Mouse (Mus musculus): Measurements from ENCODE around the gene Rab2b.
"Not testable (repeated sequence)": the region's sequence is repeated elsewhere in the genome, so short reads cannot be mapped to it uniquely, and the experiment has no call there.

Gene Rab2b

DNA sequence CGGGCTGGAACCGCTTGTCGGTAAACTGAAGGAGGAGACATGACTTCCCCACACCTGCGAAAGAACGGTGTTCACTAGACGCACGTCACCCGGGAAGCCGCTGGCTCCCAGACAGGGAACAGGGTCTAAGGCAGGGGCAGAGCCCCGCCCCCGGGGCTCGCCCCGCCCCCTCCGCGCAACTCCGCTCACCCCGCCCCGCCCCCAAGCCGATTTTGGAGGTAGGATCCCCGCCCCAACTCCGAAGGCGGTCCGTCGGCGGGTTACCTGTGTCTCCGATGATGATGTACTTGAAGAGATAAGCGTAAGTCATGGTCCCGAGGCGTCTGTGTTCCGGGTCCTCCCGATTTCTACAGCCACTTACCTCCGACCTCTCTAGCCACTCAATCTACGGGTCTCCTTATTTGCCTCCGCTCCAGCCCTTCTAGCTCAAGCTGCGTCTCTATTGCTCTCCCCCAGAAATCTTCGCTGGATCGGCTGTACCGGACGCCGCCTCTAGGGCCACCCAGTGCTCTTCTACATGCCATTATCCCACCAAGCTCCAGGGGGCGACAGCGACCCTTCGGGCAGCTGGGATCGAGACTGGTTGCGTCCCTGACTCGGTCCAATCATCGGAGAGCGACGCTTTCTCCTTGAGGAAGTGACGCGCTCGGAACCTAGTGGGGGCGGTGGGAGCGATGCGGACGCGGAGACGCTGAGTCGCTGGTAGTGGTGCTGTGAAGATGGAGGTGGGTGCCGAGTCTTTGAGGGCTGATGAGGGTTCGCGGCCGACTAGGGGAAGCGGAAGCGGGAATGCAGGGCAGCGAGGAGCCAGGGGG lies at the start of gene Rab2b, which contains the start of gene Tox4:
TSS of gene Rab2b (minus strand) at position 614 of the 815 bp plus-strand sequence.
TSS of gene Tox4 (plus strand) at position 215 of the 815 bp plus-strand sequence.
- peak; percentile 99 for DNase-seq (ENCODE audit: low read depth, low spot score)

DNA sequence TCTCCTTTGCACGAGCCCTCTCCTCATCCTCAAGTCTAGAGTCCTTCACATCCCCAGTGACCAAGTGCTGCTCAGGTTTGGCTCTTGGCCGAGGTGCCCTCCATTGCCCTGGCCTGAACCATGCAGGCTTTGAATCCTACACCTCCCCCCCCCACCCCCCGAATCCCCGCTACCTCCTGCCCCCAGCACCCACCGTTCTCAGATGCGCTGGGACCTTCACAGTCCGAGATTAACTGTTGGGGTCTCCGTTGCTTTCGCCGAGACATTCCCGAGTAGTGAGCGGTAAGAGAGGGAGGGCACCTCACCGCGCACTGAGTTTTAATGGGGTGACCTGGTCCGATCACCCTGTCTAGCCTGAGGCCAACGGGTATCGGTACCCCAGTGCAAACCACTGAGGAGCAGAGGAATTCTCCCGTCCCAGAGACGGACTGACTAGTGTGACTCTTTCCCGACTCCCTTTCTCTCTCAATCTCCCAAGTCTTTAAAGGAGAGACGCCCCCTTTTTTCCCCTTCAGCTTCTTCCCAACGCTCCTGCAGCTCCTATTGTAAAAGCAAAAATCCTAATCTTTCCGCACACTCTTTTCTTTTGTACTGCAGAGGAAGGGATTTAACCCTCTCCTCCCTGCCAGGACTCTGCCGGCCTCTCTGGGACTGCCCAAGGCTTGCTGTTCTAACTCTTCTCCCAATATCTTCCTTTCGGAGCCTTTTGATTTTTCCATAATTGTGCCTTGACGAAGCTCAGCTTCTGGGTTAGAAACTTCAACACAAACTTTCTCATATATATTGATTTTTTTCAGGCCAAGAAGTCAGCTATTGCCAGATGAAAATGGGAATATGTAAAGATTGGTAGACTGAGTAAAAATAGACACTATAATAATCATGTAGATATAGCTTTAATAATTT lies 48.8 kb upstream of the Rab2b start, which contains the start of gene Sall2:
TSS of gene Sall2 (minus strand) at position 853 of the 903 bp plus-strand sequence.
- peak; percentile 54 for DNase-seq (ENCODE audit: low read depth, low spot score)

DNA sequence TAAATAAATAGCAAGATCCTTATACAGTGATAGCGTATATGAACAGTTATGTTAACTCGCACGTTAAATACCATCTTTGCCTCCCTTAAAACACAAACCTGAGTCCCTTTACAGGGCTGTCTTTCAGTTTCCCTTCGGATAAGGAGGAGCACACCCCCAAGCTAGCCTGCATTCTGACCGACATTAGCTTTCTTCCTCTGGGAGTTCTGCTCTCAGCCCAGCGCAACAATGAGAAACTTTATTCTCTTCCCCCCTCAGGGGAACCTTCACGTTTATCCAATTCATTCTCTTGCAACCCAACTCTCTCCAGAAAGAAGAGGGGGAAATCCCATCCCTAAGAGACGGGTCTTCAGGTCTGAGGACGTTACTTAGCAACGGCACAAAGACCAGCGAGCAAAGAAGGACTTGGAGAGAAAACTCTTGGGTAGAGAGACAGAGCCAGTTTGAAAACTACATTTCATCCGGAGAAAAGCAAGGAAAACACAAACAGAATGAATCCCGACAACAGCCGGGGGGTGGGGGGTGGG lies 48.1 kb upstream of the Rab2b start:
- peak; percentile 74 for DNase-seq (ENCODE audit: low read depth, low spot score)

DNA sequence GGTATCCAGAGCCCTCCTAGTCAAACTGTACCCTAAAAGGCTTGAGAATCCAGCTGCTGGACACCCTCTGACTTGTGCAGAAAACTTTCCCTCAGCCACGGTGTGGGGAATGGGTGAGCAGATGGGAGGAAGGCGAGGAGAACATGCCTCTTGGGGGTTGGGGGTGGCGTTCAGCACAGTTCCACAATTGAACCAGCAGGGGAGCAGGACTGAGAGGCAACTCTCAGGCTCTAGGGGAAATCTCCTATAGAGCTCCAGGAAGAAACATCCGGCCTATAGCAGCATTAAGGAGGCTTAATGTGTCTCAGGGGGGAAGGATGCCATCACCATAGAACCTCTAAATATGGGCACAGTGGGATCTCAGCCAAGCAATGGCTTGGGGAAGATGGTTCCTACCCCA lies 46.5 kb upstream of the Rab2b start:
- DNase-seq (ENCODE audit: low read depth, low spot score) = peak; percentile 83

DNA sequence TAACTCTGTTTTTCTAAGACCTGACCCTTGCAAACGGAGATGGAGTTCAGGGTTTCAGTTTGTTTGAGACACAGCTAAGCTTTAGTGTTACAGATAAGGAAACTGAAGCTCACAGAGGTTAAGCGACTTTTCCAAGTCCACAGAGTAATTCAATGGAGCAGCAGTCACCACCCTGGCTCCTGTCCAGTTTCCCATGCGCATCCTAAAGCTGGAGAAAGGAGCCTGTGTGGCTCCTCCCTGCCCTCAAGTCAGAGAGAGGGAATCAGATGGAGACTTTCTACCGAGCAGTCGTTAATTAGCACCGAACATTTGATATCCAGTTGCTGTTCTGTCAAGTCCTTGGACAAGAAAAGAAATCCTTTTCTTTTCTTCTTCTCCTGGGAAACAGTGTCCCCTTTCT lies 40.0 kb upstream of the Rab2b start:
- DNase-seq (ENCODE audit: low read depth, low spot score) = no peak

DNA sequence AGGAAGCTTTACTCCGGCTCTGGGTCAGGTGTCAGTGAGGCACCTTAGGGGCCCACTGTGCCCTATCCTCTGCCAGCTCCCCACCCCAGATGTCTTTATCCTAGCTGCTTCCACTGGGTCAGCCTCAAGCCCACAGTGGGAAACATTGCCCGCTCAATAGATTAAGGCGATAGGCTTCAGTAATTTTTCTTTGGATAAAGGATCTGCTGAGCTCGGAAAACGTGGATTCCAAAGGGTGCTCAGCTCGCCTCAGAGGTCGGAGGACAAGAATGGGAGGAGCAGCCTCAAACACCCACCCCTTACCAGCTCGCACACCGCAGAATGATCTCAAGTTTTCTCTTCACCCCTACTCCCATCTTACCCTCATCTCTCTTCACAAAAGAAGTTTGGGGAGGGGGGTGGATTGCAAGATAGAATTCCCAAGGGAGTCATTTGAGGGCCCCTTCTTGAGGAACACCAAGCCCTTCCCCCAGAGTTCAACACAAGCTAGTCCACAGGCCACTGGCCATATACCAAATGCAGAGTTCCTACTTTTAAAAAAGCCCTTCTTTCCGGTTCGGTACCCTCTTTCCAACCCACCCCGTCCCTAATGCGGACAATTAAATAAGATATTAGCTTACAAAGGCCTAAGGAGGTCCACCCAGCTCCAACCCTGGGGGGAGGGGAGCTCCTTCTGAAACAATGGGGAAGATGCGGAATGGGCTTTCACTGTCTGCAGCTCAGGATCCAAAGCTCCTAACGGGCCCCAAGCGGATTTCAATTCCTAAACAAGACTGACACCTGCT lies 37.3 kb upstream of the Rab2b start:
- DNase-seq (ENCODE audit: low read depth, low spot score) = peak; percentile 69

DNA sequence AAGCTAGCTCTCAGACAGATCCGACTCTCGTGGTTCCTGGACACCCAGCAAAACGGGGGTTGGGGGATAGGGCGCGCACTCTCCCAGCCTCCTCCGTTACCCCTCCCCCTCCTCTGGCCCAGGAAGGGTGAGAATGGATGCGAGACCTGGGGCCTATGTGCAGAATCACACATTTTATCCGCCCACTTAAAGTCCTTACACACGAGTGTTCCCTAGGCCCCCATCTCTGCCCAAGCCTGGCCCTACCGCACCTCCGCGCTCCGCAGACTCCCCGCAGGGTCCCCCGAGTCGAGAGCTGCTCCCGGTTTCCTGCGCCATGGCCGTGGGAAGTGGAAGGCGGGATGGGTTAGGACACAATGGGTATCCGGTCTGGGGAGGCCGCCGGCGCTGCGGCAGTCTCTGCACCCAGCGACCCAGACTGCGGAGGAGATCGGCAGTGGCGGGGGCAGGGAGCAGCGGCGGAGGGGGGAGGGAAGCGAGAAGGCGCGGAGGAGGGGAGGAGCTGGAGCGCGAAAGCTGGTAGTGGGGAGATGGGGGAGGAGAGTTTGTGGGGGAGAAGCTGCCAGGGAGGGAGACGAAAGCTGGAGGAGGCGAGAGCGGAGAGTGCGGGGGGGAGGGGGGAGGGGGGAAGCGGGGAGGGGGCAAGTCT lies 36.6 kb upstream of the Rab2b start:
- peak; percentile 83 for DNase-seq (ENCODE audit: low read depth, low spot score)

DNA sequence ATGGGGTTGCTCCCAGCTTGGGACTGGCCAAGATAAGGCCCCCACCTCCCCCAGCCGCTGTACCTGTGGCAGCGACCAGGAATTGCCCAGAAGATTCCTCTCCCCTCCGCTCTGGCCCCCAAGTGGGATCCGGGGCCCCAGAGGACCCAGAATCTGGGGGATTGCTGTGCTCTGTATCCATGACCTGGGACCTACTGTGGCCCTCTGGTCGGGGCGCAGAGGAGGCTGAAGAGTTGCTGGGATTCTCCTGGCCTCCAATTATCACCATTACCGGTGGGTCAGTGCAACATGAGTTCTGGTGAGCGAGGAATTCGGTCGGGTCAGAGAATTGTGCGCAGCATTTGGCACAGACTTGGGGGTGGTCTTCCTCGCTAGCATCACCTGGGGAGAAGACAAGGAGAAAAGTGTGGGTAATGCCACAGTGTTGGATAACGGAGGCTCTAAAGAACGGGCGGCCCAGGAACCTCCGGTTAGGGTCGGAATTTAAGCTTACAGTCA lies 36.0 kb upstream of the Rab2b start:
- no peak for DNase-seq (ENCODE audit: low read depth, low spot score)

DNA sequence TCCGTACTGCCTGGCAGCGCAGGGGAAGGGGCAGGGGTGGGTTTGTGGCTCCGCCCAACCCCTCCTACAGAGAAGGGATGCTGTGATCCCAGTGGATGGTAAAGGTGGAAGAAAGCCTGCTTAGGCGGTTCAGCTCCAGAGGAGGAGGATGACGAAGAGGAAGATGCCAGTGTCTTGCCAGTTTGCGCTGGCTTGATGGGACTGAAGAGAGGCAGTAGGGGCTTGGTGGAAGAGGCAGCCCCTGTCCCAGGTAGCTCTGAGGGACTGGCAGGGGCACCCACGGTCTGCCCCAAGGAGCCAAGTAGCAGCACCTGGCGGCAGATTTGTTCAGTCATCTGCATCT lies 35.4 kb upstream of the Rab2b start:
- DNase-seq (ENCODE audit: low read depth, low spot score) = peak; percentile 33

DNA sequence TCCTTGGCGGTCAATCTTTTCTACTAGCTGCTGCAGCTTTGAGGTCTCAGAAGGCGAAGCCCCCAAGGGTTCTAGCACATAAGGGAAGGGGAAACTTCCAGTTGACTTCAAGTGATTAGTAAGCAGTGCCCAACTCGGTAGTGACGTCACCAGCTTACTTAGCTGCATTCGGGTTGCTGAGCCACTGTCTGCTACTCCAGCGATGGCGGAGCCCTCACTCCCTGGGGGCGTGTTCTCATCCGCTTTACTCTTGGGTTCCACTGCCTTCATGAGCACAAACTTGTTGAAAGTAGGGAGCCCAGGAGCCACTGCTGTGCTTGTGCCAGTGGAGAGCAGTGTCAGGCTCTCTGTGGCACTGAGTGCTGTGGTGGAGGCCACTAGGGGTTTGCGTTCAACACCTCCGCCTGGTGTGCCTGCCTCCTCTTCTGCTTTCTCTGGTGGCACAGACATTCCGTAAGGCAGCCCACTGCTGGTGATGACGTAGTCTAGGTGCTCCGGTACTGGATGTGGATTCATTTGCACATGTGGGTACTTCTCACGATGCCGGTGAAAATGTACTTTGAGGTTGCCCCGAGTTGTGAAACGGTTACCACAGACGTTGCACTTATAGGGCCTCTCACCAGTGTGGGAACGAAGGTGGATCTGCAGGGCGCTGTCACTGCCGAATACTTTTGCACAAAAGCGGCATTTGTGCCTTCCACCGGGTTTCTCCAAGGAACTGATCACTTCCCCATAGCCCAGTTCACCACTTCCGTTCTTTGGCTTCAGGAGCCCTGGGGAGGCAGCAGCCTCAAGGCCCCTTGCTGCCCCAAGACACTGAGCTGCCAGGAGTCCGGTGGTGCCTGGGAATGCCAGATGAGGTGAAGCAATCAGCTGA lies 34.8 kb upstream of the Rab2b start:
- peak; percentile 60 for DNase-seq (ENCODE audit: low read depth, low spot score)

DNA sequence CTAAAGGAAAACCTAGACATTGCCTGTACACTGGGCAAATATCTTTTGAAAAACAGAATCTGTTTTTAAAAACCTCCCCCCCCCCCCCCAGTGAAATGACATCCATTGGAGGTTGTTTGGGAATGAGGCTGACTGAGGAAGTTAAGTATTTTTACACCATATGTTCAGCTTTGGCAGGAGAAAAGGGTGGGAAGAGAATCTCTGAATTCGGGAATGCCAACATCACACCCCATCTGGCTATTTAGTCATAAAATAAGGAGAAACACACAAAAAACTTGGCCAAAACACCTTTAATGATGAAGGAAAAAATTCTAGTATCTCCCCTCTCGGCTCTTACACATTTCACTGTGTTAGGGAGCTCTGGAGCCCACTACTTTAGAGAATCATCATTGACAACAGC lies 31.6 kb upstream of the Rab2b start:
- DNase-seq (ENCODE audit: low read depth, low spot score) = no peak

DNA sequence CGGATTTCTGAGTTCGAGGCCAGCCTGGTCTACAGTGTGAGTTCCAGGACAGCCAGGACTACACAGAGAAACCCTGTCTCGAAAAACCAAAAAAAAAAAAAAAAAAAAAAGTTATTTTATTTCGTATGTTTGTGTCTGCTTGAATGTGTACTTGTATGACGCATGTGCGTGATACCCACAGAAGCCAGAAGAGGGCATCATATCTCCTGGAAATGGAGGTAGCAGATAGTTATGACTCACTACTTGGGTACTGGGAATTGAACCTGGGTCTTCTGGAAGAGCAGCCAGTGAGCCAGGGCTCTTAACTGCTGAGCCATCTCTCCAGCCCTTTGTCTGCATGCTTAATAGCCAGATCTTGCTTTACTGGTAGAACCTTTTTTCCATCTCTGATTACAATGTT lies 31.0 kb upstream of the Rab2b start:
- DNase-seq (ENCODE audit: low read depth, low spot score) = peak; percentile 66

DNA sequence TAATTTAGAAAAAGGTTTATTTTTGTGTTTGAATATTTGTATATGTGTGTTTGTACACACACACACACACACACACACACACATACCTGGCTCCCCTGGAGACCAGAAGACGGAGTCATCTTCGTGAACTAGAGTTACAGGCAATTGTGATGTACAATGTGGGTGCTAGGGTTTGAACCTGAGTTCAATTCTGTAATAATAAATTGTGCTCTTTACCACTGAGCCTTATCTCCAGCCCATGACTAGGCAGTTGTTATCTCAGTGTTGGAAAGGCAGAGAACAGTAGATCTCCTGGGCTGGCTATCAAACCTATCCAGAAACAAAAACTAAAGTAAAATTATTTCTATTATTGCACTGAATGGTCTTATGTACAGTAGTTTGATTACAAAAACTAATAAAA lies 26.8 kb upstream of the Rab2b start:
- DNase-seq (ENCODE audit: low read depth, low spot score) = no peak

DNA sequence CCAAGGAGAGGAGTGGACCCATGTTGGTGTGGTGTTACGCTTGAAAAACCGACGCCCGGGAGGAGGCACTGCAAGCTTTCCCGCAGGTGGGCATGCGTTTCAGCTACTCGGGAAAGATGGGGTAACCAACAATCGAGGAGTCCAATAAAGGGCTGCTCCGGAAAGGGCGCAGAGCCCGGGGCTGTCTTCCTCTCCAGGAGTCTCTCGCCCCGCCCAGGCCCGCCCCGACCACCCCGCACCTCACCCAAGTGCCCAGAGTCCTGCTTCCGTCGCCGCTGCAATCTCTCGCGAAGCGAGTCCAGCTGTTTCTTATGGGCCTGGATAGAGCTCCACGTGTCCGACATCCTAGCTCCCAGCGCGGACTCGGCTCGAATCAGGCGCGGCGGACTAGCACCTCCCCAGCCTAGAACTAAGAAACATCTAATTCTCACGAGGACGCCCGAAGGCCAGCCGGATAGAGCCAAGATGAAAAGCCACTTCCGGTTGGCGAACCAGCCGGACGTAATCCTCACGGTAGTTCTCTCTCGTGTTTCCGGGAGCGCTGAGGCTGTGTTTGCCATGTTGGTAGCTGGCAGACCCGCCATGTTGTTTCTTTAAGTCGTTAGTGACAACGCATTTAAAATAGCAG lies 25.4 kb upstream of the Rab2b start, which contains the start of gene Mettl3:
TSS of gene Mettl3 (minus strand) at position 485 of the 628 bp plus-strand sequence.
- DNase-seq (ENCODE audit: low read depth, low spot score) = peak; percentile 96

DNA sequence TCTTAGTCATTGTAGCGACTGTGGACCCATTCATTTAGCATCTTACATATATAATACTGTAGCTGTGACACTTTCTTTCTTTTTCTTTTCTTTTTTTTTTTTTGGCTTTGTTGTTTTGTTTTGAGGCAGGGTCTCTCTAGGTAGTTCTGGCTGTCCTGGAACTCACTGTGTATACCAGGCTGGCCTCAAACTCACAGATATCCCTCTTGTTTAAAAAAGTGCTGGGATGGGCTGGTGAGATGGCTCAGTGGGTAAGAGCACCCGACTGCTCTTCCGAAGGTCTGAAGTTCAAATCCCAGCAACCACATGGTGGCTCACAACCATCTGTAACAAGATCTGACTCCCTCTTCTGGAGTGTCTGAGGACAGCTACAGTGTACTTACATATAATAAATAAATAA lies 24.2 kb upstream of the Rab2b start:
- DNase-seq (ENCODE audit: low read depth, low spot score) = not testable (repeated sequence)

DNA sequence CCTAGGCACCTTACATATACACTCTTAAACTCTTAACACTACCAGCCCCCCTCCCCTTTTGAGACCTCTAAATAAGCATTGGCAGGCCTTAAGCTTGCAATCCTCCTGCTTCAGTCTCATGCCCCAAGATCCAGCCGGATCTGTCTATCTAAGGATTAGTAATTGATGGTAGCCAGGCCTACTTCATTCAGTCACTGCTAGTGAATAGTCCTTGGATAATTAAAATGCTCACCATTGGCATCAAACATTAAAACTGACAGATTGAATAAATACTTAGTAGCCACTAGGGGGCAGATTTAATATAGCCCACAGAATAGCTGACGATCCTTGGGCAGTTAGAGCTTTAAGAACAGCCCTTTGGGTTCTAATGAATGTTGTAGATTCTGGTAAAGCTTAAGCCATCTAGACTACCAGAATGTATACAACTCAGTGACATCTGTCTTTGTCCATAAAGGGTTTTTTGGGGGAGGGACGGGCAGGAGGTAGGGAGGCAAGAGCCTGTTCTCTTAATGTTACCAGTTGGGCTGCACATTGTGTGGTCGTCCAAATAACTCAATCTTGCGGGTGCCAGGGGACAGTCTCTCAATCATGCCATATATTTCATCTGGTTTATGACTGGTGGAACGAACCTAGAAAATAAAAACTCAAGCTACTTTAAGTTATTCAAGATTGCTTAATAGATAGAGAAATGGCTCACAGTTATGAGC lies 16.4 kb upstream of the Rab2b start:
- DNase-seq (ENCODE audit: low read depth, low spot score) = peak; percentile 37

DNA sequence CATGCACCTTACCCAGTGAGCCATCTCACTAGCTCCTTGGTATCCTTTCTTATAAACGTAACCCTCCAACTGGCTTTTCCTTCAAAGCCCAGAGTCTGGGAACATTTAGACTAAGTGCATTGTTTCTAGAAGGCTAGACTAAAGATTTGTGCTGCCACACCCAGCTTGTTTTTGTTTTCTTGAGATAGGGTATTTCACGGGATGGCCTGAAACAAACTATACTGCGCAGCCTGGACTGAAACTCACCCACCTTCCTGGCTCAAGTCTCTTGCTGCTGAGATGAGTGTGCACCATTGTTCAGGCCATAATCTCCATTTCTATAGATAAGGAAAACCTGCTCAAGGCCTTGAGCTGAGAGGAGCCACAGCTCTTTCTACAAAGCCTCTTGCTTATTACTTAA lies 4.8 kb upstream of the Rab2b start:
- DNase-seq (ENCODE audit: low read depth, low spot score) = peak; percentile 87

DNA sequence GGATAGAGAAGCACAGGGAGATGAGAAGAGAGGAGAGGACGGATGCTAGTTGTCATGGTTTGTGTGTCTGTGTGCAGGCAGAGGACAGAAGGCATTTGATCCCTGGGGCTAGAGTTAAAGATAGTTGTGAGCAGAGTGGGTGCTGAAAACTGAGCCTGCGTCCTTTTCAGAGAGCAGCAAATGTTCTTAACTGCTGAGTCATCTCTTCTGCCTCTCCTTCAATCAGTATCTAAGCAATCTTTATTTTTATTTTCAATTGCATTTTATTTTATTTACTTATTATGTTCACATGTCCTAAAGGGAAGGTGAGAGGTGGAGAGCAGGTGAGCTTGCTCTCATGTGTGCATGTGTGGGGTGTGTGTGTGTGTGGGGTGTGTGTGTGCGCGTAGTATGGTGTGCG lies 4.3 kb upstream of the Rab2b start:
- DNase-seq (ENCODE audit: low read depth, low spot score) = no peak

DNA sequence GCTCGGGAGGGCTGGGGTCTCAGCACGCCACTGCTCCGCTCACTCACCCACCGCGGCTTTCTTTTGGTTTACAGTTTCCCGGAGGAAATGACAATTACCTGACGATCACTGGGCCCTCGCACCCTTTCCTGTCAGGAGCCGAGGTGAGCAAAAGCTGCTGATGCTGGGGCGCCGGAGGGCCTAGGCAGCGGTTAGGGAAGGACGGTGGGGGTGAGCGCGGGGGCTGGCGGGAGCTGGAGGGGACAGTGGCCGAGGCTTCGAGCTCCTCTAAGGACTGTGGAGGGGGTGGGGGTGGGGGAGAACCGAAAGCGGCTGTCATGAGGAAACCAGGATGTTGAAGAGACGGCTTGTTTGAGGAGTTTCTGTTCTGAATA lies 389 bp upstream of the Rab2b start:
- no peak for DNase-seq (ENCODE audit: low read depth, low spot score)
